In genomic region chr2:142611113-142611512, GRCm38 (mm10) we compare ENCODE assay signal across 8 mouse cellular contexts.
A peak's percentile ranks its signal among the peaks of the same experiment; 100 is the strongest.
DNase-seq lines count a peak whose midpoint lies in the region; ATAC-seq and TF ChIP-seq lines count a peak whose summit lies in the region.

No protein-coding gene starts in this region.

- H3K36me3 ChIP-seq in midbrain, embryonic 13.5 days: peaks cover 2% of the 10 kb centered on the region; the same call in 1 of the 2 replicates

- 17% methylated on average over 6 of the region's 6 CpGs for WGBS in cerebellum, adult 2 months
- 77% methylated on average over 6 of the region's 6 CpGs for WGBS in midbrain, embryonic 13.5 days

- no peak overlapping the region for H3K4me3 ChIP-seq in cerebellum, adult 2 months (replicated peaks; ENCODE audit: insufficient read depth, low read depth, low read length)
- H3K4me3 ChIP-seq in midbrain, embryonic 13.5 days (replicated peaks): no peak overlapping the region

- H3K27me3 ChIP-seq in cerebellum, adult 2 months (ENCODE audit: control insufficient read depth, insufficient read depth, low read length): no peaks in the 10 kb centered on the region
- 0 out of 2 replicates have a peak, but pooled peaks cover 3% of the 10 kb centered on the region for H3K27me3 ChIP-seq in midbrain, embryonic 13.5 days

- no peak overlapping the region for H3K27ac ChIP-seq in cerebellum, adult 2 months (ENCODE audit: insufficient read depth, low read length)
- no peak overlapping the region for H3K27ac ChIP-seq in midbrain, embryonic 13.5 days

- H3K9me3 ChIP-seq in midbrain, embryonic 13.5 days: no peaks in the 10 kb centered on the region

- ATAC-seq in hematopoietic stem cell, adult 5-6 weeks (replicated peaks in 1 of 2; ENCODE audit: insufficient read depth in 1 of 2, low FRiP score in 2 of 2, low TSS enrichment in 1 of 2, low read depth in 1 of 2, poor library complexity in 2 of 2, severe bottlenecking in 2 of 2): peak; percentile 88 to 91
- ATAC-seq in midbrain, embryonic 13.5 days: peak; percentile 49; the same call in 1 of the 2 replicates

- TF ChIP-seq POLR2A in cerebellum, adult 2 months (IDR thresholded peaks at IDR 0.05; ENCODE audit: borderline replicate concordance, insufficient read depth, low read length): no peak

- TF ChIP-seq CTCF in cerebellum, adult 2 months (IDR thresholded peaks at IDR 0.05; ENCODE audit: borderline replicate concordance, insufficient read depth, low read depth, low read length): peak; percentile 74

- H3K4me2 ChIP-seq in midbrain, embryonic 13.5 days (replicated peaks): no peak overlapping the region

- no peak overlapping the region for H3K9ac ChIP-seq in midbrain, embryonic 13.5 days (replicated peaks)

- peak; percentile 42 for DNase-seq in adrenal gland, postnatal 14 days
- no peak for DNase-seq in adrenal gland, adult 18-20 months (ENCODE audit: low spot score in 2 of 2)
- DNase-seq in A20 (ENCODE audit: low read depth, low spot score): peak; percentile 86
- DNase-seq in cerebellum, adult 2 months: peak; percentile 67 to 76
- DNase-seq in left cerebral cortex, adult 8-10 months (ENCODE audit: low spot score in 2 of 2): peak; percentile 13 to 45
- peak; percentile 67 for DNase-seq in telencephalon, adult 2 months (ENCODE audit: low read depth, low spot score)

- H3K4me1 ChIP-seq in cerebellum, adult 2 months (ENCODE audit: control insufficient read depth, insufficient read depth, low read length): peaks cover 11% of the 10 kb centered on the region
- H3K4me1 ChIP-seq in midbrain, embryonic 13.5 days (replicated peaks): peaks cover 9% of the 10 kb centered on the region

Comparison
In these comparisons a context has a peak if more than half of its experiments do, and no peak if none do; other contexts are left out.
1. DNase-seq: peak in adrenal gland, postnatal 14 days (single experiment), A20 (single experiment), cerebellum, adult 2 months (2 of 2), left cerebral cortex, adult 8-10 months (2 of 2) and telencephalon, adult 2 months (single experiment); none in adrenal gland, adult 18-20 months (0 of 2).